Mouse (Mus musculus) thymus, adult 2 months (tissue): ENCODE data around the gene Rab3gap2.

ENCODE experiments used
- CTCF ChIP-seq: fragments of 200-500 bp; IDR thresholded peaks from 2 replicates; pipeline ENCODE4 v1.5.1; 2012; ENCODE audit warnings: mild to moderate bottlenecking, control low read depth, low read length, moderate library complexity, borderline replicate concordance; ENCODE audit not compliant: control insufficient read depth, poor library complexity, insufficient read depth; ENCODE audit errors: extremely low read depth
- POLR2A ChIP-seq: fragments of 200-500 bp; IDR thresholded peaks from 2 replicates; pipeline ENCODE4 v1.6.1; 2012; ENCODE audit warnings: mild to moderate bottlenecking, low read length, control low read depth, moderate library complexity; ENCODE audit not compliant: control insufficient read depth, poor library complexity, insufficient read depth; ENCODE audit errors: extremely low read depth

DNA sequence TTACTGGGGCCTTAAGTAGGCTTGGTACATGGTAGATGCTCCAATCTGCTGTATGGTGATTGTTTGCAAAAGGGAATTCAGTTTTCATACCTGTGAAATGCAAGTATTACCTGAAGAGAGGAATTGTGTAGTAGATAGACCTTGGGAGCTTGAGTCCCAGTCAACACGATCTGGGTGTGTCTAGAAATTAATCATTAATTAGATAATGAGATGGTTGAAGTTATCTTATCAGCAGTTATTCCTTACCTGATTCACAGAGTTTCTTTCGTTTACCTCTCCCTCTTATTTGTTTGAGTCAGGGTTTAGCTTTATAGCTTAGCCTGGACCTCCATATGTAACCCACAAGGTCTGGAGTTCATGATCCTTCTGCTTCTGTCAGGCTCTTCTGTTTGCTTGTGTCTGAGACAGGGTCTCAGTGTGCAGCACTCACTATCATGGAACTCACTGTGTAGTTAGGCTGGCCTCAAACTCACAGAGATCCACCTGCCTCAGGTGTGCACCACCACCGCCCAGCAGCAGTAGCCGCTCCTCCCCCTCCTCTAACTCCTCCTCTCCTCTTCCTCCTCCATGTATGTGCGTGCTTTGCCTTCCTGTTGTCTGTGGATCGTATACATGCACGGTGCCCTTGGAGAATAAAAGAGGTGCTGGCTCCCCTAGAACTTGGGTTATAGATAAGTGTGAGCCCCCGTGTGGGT, 66.6 kb downstream of the Rab3gap2 start:
- no peak for TF ChIP-seq POLR2A
- no peak for TF ChIP-seq CTCF
